Mouse (Mus musculus) ZHBTc4 (cell line): Measurements from ENCODE around the gene Gm20388.

ENCODE experiments used
- DNase-seq: peaks from one replicate; pipeline ENCODE4 v3.0.0-alpha.2; 2011; ENCODE audit warnings: low read depth, low spot score

Gm20388 gene

GRCm38 (mm10) chr8:122068609-122069008, 2158.0 kb downstream of the Gm20388 start:
- peak; percentile 64 for DNase-seq

DNA sequence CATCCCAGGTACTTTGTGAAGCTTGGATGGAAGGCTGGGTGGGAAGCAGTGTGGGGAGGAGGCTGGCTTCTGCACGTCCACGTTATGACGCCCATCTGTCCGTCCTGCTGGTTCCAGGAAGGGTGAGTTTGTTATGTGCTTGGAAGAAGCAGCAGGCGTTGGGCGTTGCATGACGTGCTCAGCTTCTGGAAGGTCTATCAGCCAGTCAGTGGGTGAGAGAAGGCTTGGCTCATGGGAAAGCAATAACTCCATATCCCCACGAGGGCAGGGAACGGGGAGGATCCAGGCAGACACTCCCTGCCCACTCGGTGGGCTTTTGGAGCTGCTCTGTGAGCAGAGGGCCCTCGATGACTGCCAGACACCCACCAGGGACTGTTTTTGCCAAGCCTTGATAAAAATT, 2158.6 kb downstream of the Gm20388 start:
- DNase-seq, result no peak

DNA sequence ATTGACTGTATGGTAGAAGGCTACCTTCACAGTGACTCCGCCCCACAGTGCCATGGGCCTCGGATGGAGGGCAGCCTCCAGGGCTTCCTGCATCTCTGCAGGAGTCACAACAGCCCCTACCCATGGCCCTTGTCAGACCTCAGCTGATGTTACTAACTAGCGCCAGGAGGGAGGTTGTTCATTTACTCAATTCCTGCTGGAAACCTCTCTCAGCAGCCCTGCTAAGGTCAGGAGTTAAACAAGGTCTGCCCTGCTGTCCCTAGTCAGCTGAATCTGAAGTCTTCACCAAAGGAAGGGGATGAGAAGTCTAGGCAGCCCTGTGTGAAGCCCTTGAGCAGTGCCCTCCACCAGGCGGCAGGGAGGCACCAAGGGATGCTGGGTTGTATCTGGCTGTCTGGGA, 2160.6 kb downstream of the Gm20388 start:
- no peak for DNase-seq

DNA sequence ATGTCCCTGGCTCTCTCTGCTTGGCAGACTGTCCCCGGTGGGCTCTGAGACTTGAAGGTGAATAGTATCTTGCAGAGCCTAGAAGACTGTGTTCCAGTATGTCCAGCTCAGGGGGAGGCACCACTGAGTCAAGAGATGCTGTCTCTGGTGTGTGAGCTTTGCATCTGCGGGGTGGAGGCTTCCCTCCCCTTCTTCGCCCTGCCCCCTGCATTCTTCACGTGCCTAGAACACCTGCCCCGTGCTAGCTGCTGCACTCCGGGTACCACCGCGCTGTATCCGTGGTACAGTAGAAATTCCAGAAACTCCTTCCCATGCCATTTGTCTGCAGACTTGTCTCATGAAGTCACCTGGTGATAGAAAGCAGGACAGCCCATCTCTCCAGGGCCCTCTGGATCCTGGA, 2163.3 kb downstream of the Gm20388 start:
- no peak for DNase-seq

DNA sequence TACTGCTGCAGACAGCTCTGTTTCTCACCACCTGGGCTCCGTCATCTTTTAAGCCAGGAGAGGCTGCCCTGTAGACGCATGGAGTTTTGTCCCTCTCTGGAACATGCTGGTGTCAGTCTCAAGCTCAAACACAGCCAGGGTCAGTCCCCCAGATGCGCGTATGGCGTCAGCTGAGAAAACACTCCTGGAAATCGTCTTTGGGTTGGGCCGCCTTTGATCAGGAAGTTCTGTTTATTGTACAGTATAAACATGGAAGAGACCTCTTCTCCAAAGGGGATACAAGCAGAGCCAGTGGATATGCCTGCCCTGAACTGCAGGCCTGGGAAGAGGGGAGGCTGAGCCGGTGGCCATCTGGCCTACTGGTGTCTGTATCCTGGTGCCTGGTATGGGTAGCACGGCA, 2163.8 kb downstream of the Gm20388 start:
- no peak for DNase-seq

GRCm38 (mm10) chr8:122074977-122075376, 2164.3 kb downstream of the Gm20388 start:
- peak; percentile 53 for DNase-seq

GRCm38 (mm10) chr8:122076183-122076842, 2165.7 kb downstream of the Gm20388 start:
- no peak for DNase-seq

DNA sequence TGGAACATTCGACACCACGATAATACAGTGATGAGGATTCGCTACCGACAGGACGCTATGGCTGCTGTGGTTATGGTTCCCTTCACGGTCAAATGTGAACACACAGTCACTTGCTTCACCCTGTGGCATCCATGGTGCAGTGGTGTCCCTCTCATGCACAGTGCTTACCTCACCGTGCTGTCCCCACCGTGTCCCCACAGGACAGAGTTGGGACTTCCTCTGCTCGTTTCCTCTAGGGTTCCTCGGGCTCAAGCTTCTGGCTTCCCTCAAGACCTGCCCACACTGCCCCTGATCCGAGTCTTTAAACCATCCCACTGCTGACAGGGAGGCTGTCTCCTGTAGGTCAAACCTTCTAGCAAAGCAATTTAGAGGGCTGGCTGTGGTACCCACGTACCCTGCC, 2167.7 kb downstream of the Gm20388 start:
- DNase-seq, result no peak

DNA sequence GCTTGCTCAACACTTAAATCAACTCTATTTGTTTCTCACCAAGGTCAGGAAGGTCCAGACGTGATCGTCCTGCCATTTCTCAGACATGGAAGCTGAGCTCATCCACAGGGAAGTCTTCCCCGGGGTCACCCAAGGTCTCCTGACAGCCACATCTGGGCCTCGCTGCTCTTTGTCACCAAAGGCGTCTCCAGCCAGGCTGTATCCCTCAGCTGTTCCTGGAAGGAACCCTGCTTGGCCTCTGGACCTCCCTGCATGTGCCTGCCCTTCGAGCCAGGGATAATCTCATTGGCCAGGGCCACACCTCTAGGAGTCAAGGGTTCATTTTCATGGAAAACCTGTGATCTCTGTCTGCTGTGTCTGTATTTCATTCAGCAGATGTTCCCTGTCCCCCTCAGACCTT, 2168.5 kb downstream of the Gm20388 start:
- DNase-seq, result no peak

- DNase-seq, result no peak
Measured at GRCm38 (mm10) chr8:122080347-122080746, 2169.7 kb downstream of the Gm20388 start.

GRCm38 (mm10) chr8:122083401-122083800, 2172.8 kb downstream of the Gm20388 start:
- DNase-seq, result no peak

GRCm38 (mm10) chr8:122084145-122084544, 2173.5 kb downstream of the Gm20388 start:
- no peak for DNase-seq

GRCm38 (mm10) chr8:122084726-122085410, 2174.2 kb downstream of the Gm20388 start:
- DNase-seq, result no peak

GRCm38 (mm10) chr8:122086064-122086463, 2175.4 kb downstream of the Gm20388 start:
- DNase-seq, result peak; percentile 24

GRCm38 (mm10) chr8:122088631-122089030, 2178.0 kb downstream of the Gm20388 start:
- DNase-seq, result peak; percentile 33

DNA sequence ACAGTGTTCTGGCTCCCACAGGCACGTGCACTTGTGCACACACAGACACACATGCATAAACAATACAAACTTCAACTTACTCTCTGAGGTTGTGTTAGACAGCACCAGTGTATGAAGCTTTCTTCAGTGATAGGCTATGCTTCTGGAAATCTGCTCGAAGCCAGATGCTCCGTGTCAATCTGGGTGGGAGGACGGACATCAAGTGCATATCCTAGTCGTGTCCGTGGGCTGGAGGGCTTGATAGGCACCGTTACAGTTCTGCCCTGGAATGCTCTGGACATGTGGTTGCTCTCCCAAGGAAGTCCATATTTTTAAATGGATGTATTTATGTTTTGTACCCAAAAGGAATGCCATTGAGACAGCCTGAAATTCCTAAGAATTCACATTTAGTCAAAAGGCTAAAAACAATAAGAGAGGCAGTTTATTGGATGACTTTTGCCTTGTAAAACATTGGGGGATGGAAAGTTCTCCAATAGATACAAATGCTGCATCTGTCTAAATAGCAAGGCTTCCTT, 2178.6 kb downstream of the Gm20388 start:
- DNase-seq, result no peak

GRCm38 (mm10) chr8:122092476-122092875, 2181.8 kb downstream of the Gm20388 start:
- no peak for DNase-seq

DNA sequence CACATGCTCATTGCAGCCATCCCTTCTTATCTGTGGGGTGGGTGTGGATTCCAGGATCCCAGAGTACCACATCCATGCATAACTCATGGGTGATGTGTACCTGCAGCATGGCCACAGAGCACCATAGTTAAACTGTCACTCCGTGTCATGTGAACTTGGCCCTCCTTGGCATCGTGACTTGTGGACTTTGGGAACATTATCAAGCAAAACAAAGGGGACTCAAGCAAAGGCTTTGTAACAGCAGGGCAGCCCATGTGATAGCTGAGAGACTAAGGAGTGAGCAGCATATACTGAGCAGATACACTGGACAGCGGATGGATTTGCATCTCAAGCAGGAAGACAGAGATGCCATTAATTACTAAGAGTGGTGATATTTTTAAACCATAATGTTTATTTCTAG, 2188.1 kb downstream of the Gm20388 start:
- no peak for DNase-seq

- no peak for DNase-seq
Measured at GRCm38 (mm10) chr8:122099711-122100220, 2189.1 kb downstream of the Gm20388 start.

GRCm38 (mm10) chr8:122101816-122102215, 2191.2 kb downstream of the Gm20388 start:
- no peak for DNase-seq

DNA sequence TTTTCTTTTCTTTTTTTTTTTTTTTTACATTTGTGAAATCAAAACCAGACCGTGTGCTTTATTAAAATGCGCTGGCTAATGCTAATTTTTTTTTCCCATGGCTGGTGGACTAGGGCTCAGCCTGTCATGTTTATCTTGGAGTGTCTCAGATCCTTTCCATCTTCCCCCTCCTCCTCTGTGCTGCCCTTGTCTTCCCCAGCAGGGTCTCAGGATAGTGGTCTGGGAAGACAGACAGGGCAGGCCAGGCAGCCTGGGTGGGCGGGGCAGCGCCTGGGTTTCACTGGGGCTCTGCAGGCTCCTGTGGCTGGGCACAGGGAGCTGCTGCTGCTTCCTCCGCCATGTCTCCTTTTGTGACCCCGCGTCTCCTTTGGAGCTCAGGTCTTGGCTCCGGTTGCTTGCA, 2191.6 kb downstream of the Gm20388 start:
- no peak for DNase-seq

DNA sequence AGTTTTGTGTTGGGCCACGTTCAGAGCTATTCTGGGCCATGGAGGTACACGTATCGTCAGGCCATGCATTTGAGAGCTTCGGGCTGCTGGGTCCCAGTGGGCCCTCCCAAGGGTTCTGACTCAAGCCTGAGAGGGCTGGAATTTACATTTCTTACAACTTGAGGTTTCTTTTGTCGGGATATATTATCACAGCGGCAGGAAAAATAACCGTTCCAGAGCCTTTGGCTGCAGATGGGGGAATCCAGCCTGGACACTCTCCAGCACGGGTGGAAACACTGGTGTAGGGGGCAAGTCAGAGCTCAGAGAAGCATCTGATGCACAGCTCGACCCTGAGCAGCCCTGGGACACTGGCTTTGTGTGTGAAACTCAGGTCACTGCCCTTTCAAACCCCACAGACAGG, 2192.6 kb downstream of the Gm20388 start:
- no peak for DNase-seq

DNA sequence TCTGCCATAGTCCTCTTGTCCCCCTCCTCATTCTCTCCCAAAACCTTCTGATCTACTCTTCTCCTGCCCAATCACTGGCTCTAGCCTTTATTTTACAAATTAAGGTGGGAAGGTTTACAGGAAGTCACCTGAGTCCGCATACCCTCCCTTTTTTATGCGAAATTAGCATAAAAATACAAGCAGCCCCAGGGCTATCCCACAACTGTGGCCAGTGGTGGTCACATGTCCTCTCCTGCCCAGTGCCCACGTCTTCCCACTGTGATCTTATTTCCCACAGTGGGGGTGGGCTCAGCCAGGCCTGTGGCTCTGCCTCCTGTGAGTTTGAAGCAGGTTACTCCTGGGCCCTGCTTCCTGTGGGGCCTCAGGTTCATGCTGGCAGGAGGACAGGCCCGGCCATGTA, 2194.0 kb downstream of the Gm20388 start:
- DNase-seq, result peak; percentile 54
